Mouse (Mus musculus) forebrain, embryonic 16.5 days (tissue): Measurements from ENCODE around the gene Ptprk. TPM values are rescaled to one million over a fixed set of nuclear protein-coding genes. Genes with fewer than 3 reads are reported as not detected.

Experiments used
- ATAC-seq: fragments of 200-750 bp; cut with Nextera tagmentation; 2 replicates; pipeline ENCODE4 v1.8.0; 2017; ENCODE audit warnings: mild to moderate bottlenecking, moderate library complexity
- H3K27ac ChIP-seq: fragments of 300-500 bp; sonication (generic); 2 replicates; pipeline ENCODE4 v1.5.1; 2014; ENCODE audit warnings: low read length, control low read depth
- H3K27me3 ChIP-seq: fragments of 300-500 bp; sonication (generic); replicated peaks from 2 replicates; pipeline ENCODE4 v1.6.1; 2014; ENCODE audit warnings: low read length; ENCODE audit not compliant: control insufficient read depth, insufficient read depth
- H3K36me3 ChIP-seq: fragments of 300-500 bp; sonication (generic); 2 replicates; pipeline ENCODE4 v1.6.1; 2014; ENCODE audit not compliant: control insufficient read depth, insufficient read depth
- H3K4me1 ChIP-seq: fragments of 300-500 bp; sonication (generic); replicated peaks from 2 replicates; pipeline ENCODE4 v1.6.1; 2014; ENCODE audit warnings: low read length; ENCODE audit not compliant: control insufficient read depth, insufficient read depth
- H3K4me2 ChIP-seq: fragments of 300-500 bp; sonication (generic); 2 replicates; pipeline ENCODE4 v1.6.1; 2014; ENCODE audit warnings: mild to moderate bottlenecking, low read length, control low read depth
- H3K4me3 ChIP-seq: fragments of 300-500 bp; sonication (generic); replicated peaks from 2 replicates; pipeline ENCODE4 v1.5.1; 2014; ENCODE audit warnings: mild to moderate bottlenecking, low read length, control low read depth
- H3K9ac ChIP-seq: fragments of 300-500 bp; sonication (generic); replicated peaks from 2 replicates; pipeline ENCODE4 v1.6.1; 2014; ENCODE audit warnings: low read depth, low read length, control low read depth
- H3K9me3 ChIP-seq: fragments of 300-500 bp; sonication (generic); 2 replicates; pipeline ENCODE4 v1.6.1; 2016; ENCODE audit warnings: low read length; ENCODE audit not compliant: control insufficient read depth
- WGBS: fragments of 180-500 bp; shearing (Covaris S2); extraction: QIAGEN DNeasy Blood & Tissue Kit; methylation state at CpG from one replicate; pipeline ENCODE4 v1.1.7; 2014; 5-methylcytosine and 5-hydroxymethylcytosine counted together
- polyA plus RNA-seq: library from polyadenylated mRNA; unstranded; fragments of >200 nt; fragmentation: Nextera tagmentation; extraction: Ambion mirVana; gene quantifications from 2 replicates; pipeline ENCODE4 v1.2.1, GENCODE M21; 2015

Gene Ptprk
- polyA plus RNA-seq, 1 experiment from 2014 or later: 43.7 TPM

GRCm38 (mm10) chr10:28270273-28270672 lies 195.7 kb downstream of the Ptprk start:
- no peak for ATAC-seq
- Histone ChIP-seq H3K4me3 (no peak overlapping the region), H3K4me1 (no peaks in the 10 kb centered on the region)

GRCm38 (mm10) chr10:28271729-28272606 lies 197.3 kb downstream of the Ptprk start:
- Histone ChIP-seq H3K9me3 (no peaks in the 10 kb centered on the region), H3K4me3 (no peak overlapping the region), H3K36me3 (no peaks in the 10 kb centered on the region), H3K27ac (no peak overlapping the region), H3K4me1 (no peaks in the 10 kb centered on the region), H3K4me2 (no peak overlapping the region), H3K9ac (no peak overlapping the region), H3K27me3 (no peaks in the 10 kb centered on the region)
- ATAC-seq: no peak
- WGBS: 75% methylated on average over 8 of the region's 8 CpGs

More at GRCm38 (mm10) chr10:28270273-28270672, 195.7 kb downstream of the Ptprk start:
- WGBS: 74% methylated on average over 4 of the region's 4 CpGs
- Histone ChIP-seq H3K9ac (no peak overlapping the region), H3K27me3 (no peaks in the 10 kb centered on the region), H3K36me3 (no peaks in the 10 kb centered on the region), H3K27ac (no peak overlapping the region), H3K4me2 (no peak overlapping the region), H3K9me3 (no peaks in the 10 kb centered on the region)

DNA sequence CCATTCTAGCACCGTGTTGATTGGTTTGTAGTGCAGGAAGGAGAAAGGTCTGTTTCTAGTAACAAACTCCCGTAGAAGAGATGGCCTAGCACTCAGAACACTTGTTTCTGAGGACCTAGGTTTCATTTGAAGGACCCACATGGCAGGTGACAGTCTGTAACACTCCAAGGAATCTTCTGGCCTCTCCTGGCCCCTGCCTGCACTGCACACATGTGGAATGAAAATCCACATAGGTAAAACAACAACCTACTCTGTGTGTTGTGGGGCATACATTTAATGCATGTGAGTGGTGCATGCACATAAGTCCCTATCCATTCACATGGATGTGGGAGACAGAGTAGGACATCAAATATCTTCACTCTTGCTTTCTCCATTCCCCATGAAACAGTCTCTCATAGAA lies 204.1 kb downstream of the Ptprk start:
- Histone ChIP-seq H3K9ac (no peak overlapping the region), H3K27me3 (no peaks in the 10 kb centered on the region), H3K4me2 (no peak overlapping the region), H3K4me1 (no peaks in the 10 kb centered on the region), H3K27ac (no peak overlapping the region), H3K36me3 (no peaks in the 10 kb centered on the region), H3K9me3 (no peaks in the 10 kb centered on the region), H3K4me3 (no peak overlapping the region)
- whole genome bisulfite sequencing: 96% methylated on average over 2 of the region's 2 CpGs
- no peak for ATAC-seq

DNA sequence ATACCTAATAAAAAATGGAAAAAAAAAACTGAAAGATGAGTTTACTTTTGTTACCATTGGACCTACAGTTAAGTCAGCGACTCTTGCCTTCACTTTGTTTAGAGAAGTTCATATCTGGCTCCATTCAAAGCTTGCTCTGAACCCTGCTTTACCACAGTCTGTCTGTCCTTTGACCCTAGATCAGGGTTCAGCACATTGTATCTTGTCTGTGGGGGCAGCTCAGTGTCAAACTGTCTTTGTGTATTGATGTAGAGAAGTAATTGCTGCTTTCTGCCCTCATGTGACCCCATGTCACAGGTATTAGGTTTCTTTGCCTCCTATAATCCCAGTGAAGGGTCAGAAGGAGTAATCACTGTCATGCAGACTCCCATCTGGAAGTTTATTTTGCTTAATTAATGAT lies 222.9 kb downstream of the Ptprk start:
- H3K36me3 ChIP-seq: no peaks in the 10 kb centered on the region
- H3K27me3 ChIP-seq: no peaks in the 10 kb centered on the region
- H3K4me3 ChIP-seq: no peak overlapping the region
- WGBS: 93% methylated on average over 1 of the region's 1 CpGs
- no peak overlapping the region for H3K27ac ChIP-seq
- no peak overlapping the region for H3K9ac ChIP-seq
- H3K4me2 ChIP-seq: no peak overlapping the region
- H3K4me1 ChIP-seq: no peaks in the 10 kb centered on the region
- ATAC-seq: no peak
- no peaks in the 10 kb centered on the region for H3K9me3 ChIP-seq

DNA sequence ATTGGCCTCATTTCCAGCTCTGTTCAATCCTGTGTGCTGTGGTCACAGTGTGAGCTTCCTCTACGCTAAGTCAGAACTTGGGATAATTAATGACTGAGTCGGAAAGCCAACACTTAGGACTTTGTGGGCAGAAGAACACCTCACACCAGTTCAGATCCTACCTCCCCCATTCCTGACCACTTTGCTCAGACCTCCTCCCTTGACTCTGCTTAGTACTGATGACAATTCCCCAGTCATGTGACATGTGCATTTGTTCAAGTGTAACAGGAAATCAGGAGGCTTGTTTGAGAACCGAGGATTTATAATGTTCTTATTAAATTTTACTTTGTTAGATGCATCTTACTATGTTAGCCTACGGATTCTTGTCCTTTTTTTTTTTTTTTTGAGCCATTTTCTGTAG lies 224.6 kb downstream of the Ptprk start:
- H3K4me2 ChIP-seq: no peak overlapping the region
- H3K4me3 ChIP-seq: no peak overlapping the region
- H3K9ac ChIP-seq: no peak overlapping the region
- no peaks in the 10 kb centered on the region for H3K27me3 ChIP-seq
- no peak overlapping the region for H3K27ac ChIP-seq
- no peaks in the 10 kb centered on the region for H3K4me1 ChIP-seq
- WGBS: 77% methylated on average over 4 of the region's 4 CpGs
- no peak for ATAC-seq
- H3K36me3 ChIP-seq: no peaks in the 10 kb centered on the region
- no peaks in the 10 kb centered on the region for H3K9me3 ChIP-seq

DNA sequence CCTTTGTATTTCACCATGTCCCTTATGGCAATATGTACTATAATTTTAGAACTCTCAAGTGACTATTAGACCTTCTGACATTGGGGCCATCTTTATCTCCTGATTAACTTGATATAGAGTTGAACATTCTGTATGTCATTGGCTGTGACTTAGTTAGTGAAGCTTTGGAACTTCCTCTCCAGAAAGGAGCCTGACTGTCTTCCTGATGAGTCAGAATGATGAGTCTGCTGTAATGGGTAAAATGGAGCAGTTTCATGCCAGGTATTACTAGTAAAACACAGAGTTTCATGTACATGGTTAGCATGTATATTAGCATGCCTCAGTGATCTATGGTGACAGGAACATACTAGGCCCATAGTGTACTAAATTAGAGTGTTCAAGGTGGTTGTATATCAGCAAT lies 229.2 kb downstream of the Ptprk start:
- H3K27me3 ChIP-seq: no peaks in the 10 kb centered on the region
- no peak overlapping the region for H3K27ac ChIP-seq
- H3K36me3 ChIP-seq: no peaks in the 10 kb centered on the region
- no peaks in the 10 kb centered on the region for H3K9me3 ChIP-seq
- no peak for ATAC-seq
- no peak overlapping the region for H3K9ac ChIP-seq
- H3K4me2 ChIP-seq: no peak overlapping the region
- no peak overlapping the region for H3K4me3 ChIP-seq
- no peaks in the 10 kb centered on the region for H3K4me1 ChIP-seq

DNA sequence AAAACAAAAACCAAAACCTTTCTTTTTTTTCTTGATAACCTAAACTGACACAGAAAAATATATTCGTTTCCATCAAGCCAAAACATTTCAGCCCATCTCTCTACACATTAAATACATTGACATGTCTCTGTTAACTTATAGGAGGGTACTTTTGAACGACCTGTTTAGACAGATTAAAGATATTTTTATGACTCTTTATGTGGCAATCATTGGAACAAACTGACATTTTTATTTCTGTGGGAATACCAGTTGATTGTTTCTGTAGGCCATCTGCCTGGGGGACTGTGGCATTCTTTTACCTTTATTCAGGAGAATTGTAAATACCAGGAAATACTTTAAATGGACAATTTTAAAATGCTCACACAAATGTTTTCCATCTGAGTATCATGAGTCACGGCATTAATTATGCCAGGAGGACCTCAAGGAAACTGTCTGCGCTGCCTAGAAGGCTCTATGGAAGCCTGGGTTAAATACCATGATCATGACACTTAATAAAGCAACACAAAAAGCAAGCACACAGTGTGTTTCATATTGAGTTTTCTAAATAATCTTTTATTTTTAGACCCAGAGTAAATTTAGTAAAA lies 229.8 kb downstream of the Ptprk start:
- Histone ChIP-seq H3K4me2 (no peak overlapping the region), H3K4me3 (no peak overlapping the region), H3K9me3 (no peaks in the 10 kb centered on the region), H3K27ac (no peak overlapping the region), H3K9ac (no peak overlapping the region), H3K4me1 (no peaks in the 10 kb centered on the region), H3K36me3 (no peaks in the 10 kb centered on the region), H3K27me3 (no peaks in the 10 kb centered on the region)
- 86% methylated on average over 4 of the region's 4 CpGs for WGBS
- ATAC-seq: no peak

GRCm38 (mm10) chr10:28306451-28307086 lies 231.9 kb downstream of the Ptprk start:
- WGBS: 36% methylated on average over 6 of the region's 6 CpGs
- no peaks in the 10 kb centered on the region for H3K27me3 ChIP-seq
- H3K9me3 ChIP-seq: no peaks in the 10 kb centered on the region
- H3K9ac ChIP-seq: no peak overlapping the region
- no peaks in the 10 kb centered on the region for H3K4me1 ChIP-seq
- no peak for ATAC-seq
- no peaks in the 10 kb centered on the region for H3K36me3 ChIP-seq
- no peak overlapping the region for H3K4me3 ChIP-seq
- no peak overlapping the region for H3K27ac ChIP-seq
- no peak overlapping the region for H3K4me2 ChIP-seq

GRCm38 (mm10) chr10:28311369-28311768 lies 236.7 kb downstream of the Ptprk start:
- no peaks in the 10 kb centered on the region for H3K27me3 ChIP-seq
- H3K4me2 ChIP-seq: no peak overlapping the region
- H3K4me3 ChIP-seq: no peak overlapping the region
- no peaks in the 10 kb centered on the region for H3K4me1 ChIP-seq
- no peak for ATAC-seq
- WGBS: 88% methylated on average over 1 of the region's 1 CpGs
- no peaks in the 10 kb centered on the region for H3K36me3 ChIP-seq
- no peaks in the 10 kb centered on the region for H3K9me3 ChIP-seq
- no peak overlapping the region for H3K27ac ChIP-seq
- H3K9ac ChIP-seq: no peak overlapping the region
